Mouse (Mus musculus) ovary, adult 2 months (tissue): ENCODE results near the gene Klk10. TPM values are rescaled to one million over a fixed set of nuclear protein-coding genes. Genes with fewer than 3 reads are reported as not detected.

Source experiments
- polyA plus RNA-seq: library from polyadenylated mRNA; depleted of rRNA; stranded (reverse); fragments of >200 nt; gene quantifications from 2 replicates; pipeline ENCODE4 v1.2.3, GENCODE M21; 2012; rRNA removed

Klk10 gene
- polyA plus RNA-seq, result 1.3 and 1.4 TPM in 2 replicates

GRCm38 (mm10) chr7:43780746-43781145, at the start of gene Klk10:
TSS of gene Klk10 (plus strand) at chr7:43781035.

GRCm38 (mm10) chr7:43768597-43768996, 12.2 kb upstream of the Klk10 start, which contains the start of gene Klk12:
TSS of gene Klk12 (plus strand) at chr7:43768897.

GRCm38 (mm10) chr7:43774364-43774763, 6.5 kb upstream of the Klk10 start, which contains the start of gene Klk11:
TSS of gene Klk11 (plus strand) at chr7:43774604.

GRCm38 (mm10) chr7:43791591-43791990, 10.8 kb downstream of the Klk10 start, which contains the start of gene Klk9:
TSS of gene Klk9 (plus strand) at chr7:43791891.

GRCm38 (mm10) chr7:43797333-43797769, 16.5 kb downstream of the Klk10 start, which contains the start of gene Klk8:
TSS of gene Klk8 (plus strand) at chr7:43797577.

GRCm38 (mm10) chr7:43810994-43811393, 30.2 kb downstream of the Klk10 start, which contains the start of gene Klk7:
TSS of gene Klk7 (plus strand) at chr7:43811294.

GRCm38 (mm10) chr7:43824199-43824598, 43.4 kb downstream of the Klk10 start, which contains the start of gene Klk6:
TSS of gene Klk6 (plus strand) at chr7:43824499.

Other genes starting within 250 kb of the Klk10 start
- 2.1 and 6.2 TPM in 2 replicates for gene Cd33, start 236.6 kb upstream of the Klk10 start, polyA plus RNA-seq
- gene Zfp658, start 218.8 kb upstream of the Klk10 start, polyA plus RNA-seq, result 1.5 and 1.6 TPM in 2 replicates
- gene Zfp719, start 201.4 kb upstream of the Klk10 start, polyA plus RNA-seq, result 2.7 and 3.1 TPM in 2 replicates
- 0.38 TPM in 1 of 2 replicates, not detected in the other for gene Zfp819, start 173.9 kb upstream of the Klk10 start, polyA plus RNA-seq
- gene Ceacam18, start 146.3 kb upstream of the Klk10 start, polyA plus RNA-seq, result not detected in 2 replicates
- gene Siglece, start 120.9 kb upstream of the Klk10 start, polyA plus RNA-seq, result 2.9 and 3.8 TPM in 2 replicates
- gene Ctu1, start 109.0 kb upstream of the Klk10 start, polyA plus RNA-seq, result 32.2 and 40.1 TPM in 2 replicates
- gene Klk14, start 90.6 kb upstream of the Klk10 start, polyA plus RNA-seq, result 0.14 and 0.16 TPM in 2 replicates
- gene Klk13, start 68.5 kb upstream of the Klk10 start, polyA plus RNA-seq, result not detected in 2 replicates
- gene Klk12, start 12.1 kb upstream of the Klk10 start, polyA plus RNA-seq, result not detected in 2 replicates
- gene Klk11, start 6.4 kb upstream of the Klk10 start, polyA plus RNA-seq, result 15.4 and 16.7 TPM in 2 replicates
- not detected in 2 replicates for gene Klk9, start 10.9 kb downstream of the Klk10 start, polyA plus RNA-seq
- gene Klk8, start 16.5 kb downstream of the Klk10 start, polyA plus RNA-seq, result 1.4 and 4.2 TPM in 2 replicates
- gene Klk7, start 30.3 kb downstream of the Klk10 start, polyA plus RNA-seq, result not detected in 2 replicates
- not detected in 2 replicates for gene Klk6, start 43.5 kb downstream of the Klk10 start, polyA plus RNA-seq
- not detected in 2 replicates for gene Klk5, start 60.9 kb downstream of the Klk10 start, polyA plus RNA-seq
- 0.16 TPM in 1 of 2 replicates, not detected in the other for gene Klk4, start 100.1 kb downstream of the Klk10 start, polyA plus RNA-seq
- 0.59 and 0.73 TPM in 2 replicates for gene Klk15, start 152.7 kb downstream of the Klk10 start, polyA plus RNA-seq
- not detected in 2 replicates for gene Klk1b8, start 169.6 kb downstream of the Klk10 start, polyA plus RNA-seq
- not detected in 2 replicates for gene Klk1b1, start 185.7 kb downstream of the Klk10 start, polyA plus RNA-seq
- not detected in 2 replicates for gene Klk1b9, start 195.0 kb downstream of the Klk10 start, polyA plus RNA-seq
- 0.35 and 1.4 TPM in 2 replicates for gene Klk1b11, start 214.8 kb downstream of the Klk10 start, polyA plus RNA-seq
- not detected in 2 replicates for gene Klk1b26, start 231.1 kb downstream of the Klk10 start, polyA plus RNA-seq